Mouse (Mus musculus): ENCODE results near the gene Ccdc9. TPM values are rescaled to one million over a fixed set of nuclear protein-coding genes. Genes with fewer than 3 reads are reported as not detected.

Ccdc9 gene
- total and polyA plus RNA-seq, 3 experiments: 32.0 to 81.0 (median 47.6) TPM

DNA sequence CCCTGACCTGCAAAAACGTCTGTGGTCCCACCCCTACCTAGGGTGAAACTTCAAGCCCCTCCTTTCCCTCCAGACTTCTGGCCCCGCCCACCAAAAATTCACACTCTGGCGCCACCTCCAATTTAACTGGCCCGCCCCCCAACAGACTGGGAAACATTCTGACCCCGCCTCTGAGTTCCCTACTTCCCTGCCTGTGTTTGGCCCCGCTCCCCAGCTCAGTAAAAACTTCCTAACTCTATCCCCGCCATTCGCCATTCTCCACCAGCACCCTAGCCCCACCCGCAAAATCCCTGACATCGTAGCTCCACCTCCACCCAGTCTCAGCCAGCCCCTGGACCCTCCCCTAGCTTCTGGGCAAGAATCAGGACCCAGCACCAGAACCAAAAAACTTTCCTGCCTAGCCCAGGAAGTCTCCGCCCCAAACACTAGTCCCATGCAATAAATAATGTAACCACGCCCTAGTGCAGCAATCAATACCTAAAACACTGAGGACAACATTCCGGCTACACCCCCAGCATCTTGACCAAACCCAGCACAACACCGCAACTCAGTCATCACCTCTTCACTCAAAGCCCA lies 1.1 kb downstream of the Ccdc9 start:
- no peak overlapping the region for H3K27ac ChIP-seq (ENCODE audit: insufficient read depth, low read depth)
- in situ Hi-C loops (cut with MboI; ENCODE audit: low pct_ligation_motif_present, low pct_unique_long_range_greater_than_20kb, low sequenced_read_pairs): no loop called here
- peaks cover 35 to 43% of the 10 kb centered on the region in 2 experiments for H3K36me3 ChIP-seq (replicated peaks in 1 of 2; ENCODE audit: control insufficient read depth in 1 of 2, insufficient read depth in 1 of 2, low read length in 1 of 2)
- H3K79me2 ChIP-seq (replicated peaks; ENCODE audit: control insufficient read depth, extremely low read depth, insufficient read depth, poor library complexity, severe bottlenecking): peaks cover 12% of the 10 kb centered on the region
- peaks cover 0 to 14% of the 10 kb centered on the region in 2 experiments; a peak in 2 of 4 replicates for H3K4me1 ChIP-seq (ENCODE audit: control insufficient read depth in 1 of 2, insufficient read depth in 2 of 2)
- H3K9ac ChIP-seq (ENCODE audit: insufficient read depth, low read depth): 0 out of 2 replicates have a peak overlapping the region, but pooled peaks have one; percentile 21
- no peaks in the 10 kb centered on the region for H3K27me3 ChIP-seq (replicated peaks)
- H3K4me2 ChIP-seq (ENCODE audit: insufficient read depth, low read depth, poor library complexity, severe bottlenecking): peak overlapping the region; percentile 52
- no peaks in the 10 kb centered on the region for H3K9me3 ChIP-seq (replicated peaks; ENCODE audit: low read length)
- TF ChIP-seq SIN3A (IDR thresholded peaks at IDR 0.05; ENCODE audit: low read length): peak; percentile 33; the same call in 1 of the 2 replicates
- TF ChIP-seq ELF1 (IDR thresholded peaks at IDR 0.05; ENCODE audit: low read depth, low read length): no peak
- TF ChIP-seq NELFE (IDR thresholded peaks at IDR 0.05; ENCODE audit: low read depth, low read length): no peak
- DNase-seq (ENCODE audit: extremely low read depth): peak; percentile 70
- dilution Hi-C loops (cut with MboI; ENCODE audit: extremely low pct_ligation_motif_present, extremely low pct_unique_long_range_greater_than_20kb, low sequenced_read_pairs): no loop called here
- H3K4me3 ChIP-seq (replicated peaks in 1 of 3; ENCODE audit: low read depth in 2 of 3, low read length in 2 of 3, poor library complexity in 1 of 3): peak overlapping the region; percentile 59 to 62 (median 60)

GRCm38 (mm10) chr7:16284904-16285303 lies 1.7 kb downstream of the Ccdc9 start:
- Histone ChIP-seq H3K36me3 (replicated peaks in 1 of 2; ENCODE audit: control insufficient read depth in 1 of 2, insufficient read depth in 1 of 2, low read length in 1 of 2) (peaks cover 39 to 48% of the 10 kb centered on the region in 2 experiments), H3K27me3 (replicated peaks) (no peaks in the 10 kb centered on the region), H3K4me3 (replicated peaks in 1 of 3; ENCODE audit: low read depth in 2 of 3, low read length in 2 of 3, poor library complexity in 1 of 3) (peak overlapping the region in 1 of 3 experiments; percentile 62), H3K4me1 (ENCODE audit: control insufficient read depth in 1 of 2, insufficient read depth in 2 of 2) (peaks cover 0 to 14% of the 10 kb centered on the region in 2 experiments; a peak in 2 of 4 replicates), H3K27ac (ENCODE audit: insufficient read depth, low read depth) (no peak overlapping the region), H3K9ac (ENCODE audit: insufficient read depth, low read depth) (no peak overlapping the region), H3K79me2 (replicated peaks; ENCODE audit: control insufficient read depth, extremely low read depth, insufficient read depth, poor library complexity, severe bottlenecking) (peaks cover 12% of the 10 kb centered on the region), H3K4me2 (ENCODE audit: insufficient read depth, low read depth, poor library complexity, severe bottlenecking) (peak overlapping the region; percentile 52), H3K9me3 (replicated peaks; ENCODE audit: low read length) (no peaks in the 10 kb centered on the region)
- no peak for DNase-seq (ENCODE audit: extremely low read depth)
- TF ChIP-seq TBP (conservative IDR thresholded peaks at IDR 0.05; ENCODE audit: low read depth, low read length) (no peak), MYC (IDR thresholded peaks at IDR 0.05; ENCODE audit: low read depth, low read length) (no peak), MEF2A (IDR thresholded peaks at IDR 0.05; ENCODE audit: borderline replicate concordance, low read depth, low read length) (no peak), ZMIZ1 (IDR thresholded peaks at IDR 0.05; ENCODE audit: low read depth, low read length) (no peak), CHD1 (IDR thresholded peaks at IDR 0.05; ENCODE audit: low read depth, low read length) (no peak)
- dilution Hi-C loops (cut with MboI; ENCODE audit: extremely low pct_ligation_motif_present, extremely low pct_unique_long_range_greater_than_20kb, low sequenced_read_pairs): no loop called here
- in situ Hi-C loops (cut with MboI; ENCODE audit: low pct_ligation_motif_present, low pct_unique_long_range_greater_than_20kb, low sequenced_read_pairs): no loop called here

GRCm38 (mm10) chr7:16284001-16284400 lies 2.6 kb downstream of the Ccdc9 start:
- Histone ChIP-seq H3K27ac (ENCODE audit: insufficient read depth, low read depth) (no peak overlapping the region), H3K79me2 (replicated peaks; ENCODE audit: control insufficient read depth, extremely low read depth, insufficient read depth, poor library complexity, severe bottlenecking) (peaks cover 12% of the 10 kb centered on the region), H3K27me3 (replicated peaks) (no peaks in the 10 kb centered on the region), H3K4me3 (replicated peaks in 1 of 3; ENCODE audit: low read depth in 2 of 3, low read length in 2 of 3, poor library complexity in 1 of 3) (no peak overlapping the region), H3K4me1 (ENCODE audit: control insufficient read depth in 1 of 2, insufficient read depth in 2 of 2) (peaks cover 0 to 14% of the 10 kb centered on the region in 2 experiments; a peak in 2 of 4 replicates), H3K9me3 (replicated peaks; ENCODE audit: low read length) (no peaks in the 10 kb centered on the region), H3K9ac (ENCODE audit: insufficient read depth, low read depth) (no peak overlapping the region), H3K4me2 (ENCODE audit: insufficient read depth, low read depth, poor library complexity, severe bottlenecking) (no peak overlapping the region), H3K36me3 (replicated peaks in 1 of 2; ENCODE audit: control insufficient read depth in 1 of 2, insufficient read depth in 1 of 2, low read length in 1 of 2) (peaks cover 40 to 55% of the 10 kb centered on the region in 2 experiments)
- in situ Hi-C loops (cut with MboI; ENCODE audit: low pct_ligation_motif_present, low pct_unique_long_range_greater_than_20kb, low sequenced_read_pairs): no loop called here
- no peak for DNase-seq (ENCODE audit: extremely low read depth)
- TF ChIP-seq MAFK (IDR thresholded peaks at IDR 0.05; ENCODE audit: insufficient replicate concordance, low read length): no peak
- no peak for TF ChIP-seq JUN (IDR thresholded peaks at IDR 0.05; ENCODE audit: insufficient read depth, low read depth, low read length)
- TF ChIP-seq ZKSCAN1 (IDR thresholded peaks at IDR 0.05; ENCODE audit: borderline replicate concordance, low read depth, low read length): no peak
- TF ChIP-seq ELF1 (IDR thresholded peaks at IDR 0.05; ENCODE audit: low read depth, low read length): no peak
- no peak for TF ChIP-seq UBTF (IDR thresholded peaks at IDR 0.05; ENCODE audit: low read depth, low read length)
- TF ChIP-seq MXI1 (IDR thresholded peaks at IDR 0.05; ENCODE audit: low read depth, low read length): no peak
- TF ChIP-seq ETS1 (conservative IDR thresholded peaks at IDR 0.05; ENCODE audit: low read depth, low read length): no peak
- no peak for TF ChIP-seq NRF1 (IDR thresholded peaks at IDR 0.05; ENCODE audit: low read depth, low read length)
- dilution Hi-C loops (cut with MboI; ENCODE audit: extremely low pct_ligation_motif_present, extremely low pct_unique_long_range_greater_than_20kb, low sequenced_read_pairs): no loop called here
